Mouse (Mus musculus) limb, embryonic 14.5 days (tissue): ENCODE measurements around the gene Hoxc4. TPM values are rescaled to one million over a fixed set of nuclear protein-coding genes. Genes with fewer than 3 reads are reported as not detected.

Experiments
- ATAC-seq: fragments of 200-750 bp; cut with Nextera tagmentation; 2 replicates; pipeline ENCODE4 v1.8.0; 2017; ENCODE audit warnings: low read depth, moderate number of reproducible peaks, moderate TSS enrichment; ENCODE audit not compliant: low FRiP score
- DNase-seq: peaks from one replicate; pipeline ENCODE4 v3.0.0-alpha.2; 2015; ENCODE audit warnings: low spot score
- H3K27ac ChIP-seq: fragments of 300-500 bp; sonication (generic); replicated peaks from 2 replicates; pipeline ENCODE4 v1.5.1; 2014; ENCODE audit warnings: low read depth, mild to moderate bottlenecking, low read length, moderate library complexity, mixed read lengths
- H3K27me3 ChIP-seq: fragments of 300-500 bp; sonication (generic); 2 replicates; pipeline ENCODE4 v1.6.1; 2014; ENCODE audit warnings: low read length, mixed read lengths; ENCODE audit not compliant: control insufficient read depth, insufficient read depth
- H3K36me3 ChIP-seq: fragments of 300-500 bp; sonication (generic); 2 replicates; pipeline ENCODE4 v1.6.1; 2014; ENCODE audit warnings: mild to moderate bottlenecking, low read length, moderate library complexity, mixed read lengths; ENCODE audit not compliant: control insufficient read depth, insufficient read depth
- H3K4me1 ChIP-seq: fragments of 300-500 bp; sonication (generic); 2 replicates; pipeline ENCODE4 v1.6.1; 2014; ENCODE audit warnings: antibody characterized with exemption, low read length, mixed read lengths; ENCODE audit not compliant: control insufficient read depth, insufficient read depth
- H3K4me2 ChIP-seq: fragments of 300-500 bp; sonication (generic); replicated peaks from 2 replicates; pipeline ENCODE4 v1.6.1; 2014; ENCODE audit warnings: low read depth, mild to moderate bottlenecking, low read length, moderate library complexity; ENCODE audit not compliant: severe bottlenecking
- H3K4me3 ChIP-seq: fragments of 300-500 bp; sonication (generic); replicated peaks from 2 replicates; pipeline ENCODE4 v1.5.1; 2014; ENCODE audit warnings: low read length
- H3K9ac ChIP-seq: fragments of 300-500 bp; sonication (generic); 2 replicates; pipeline ENCODE4 v1.6.1; 2014; ENCODE audit warnings: mild to moderate bottlenecking, low read depth, low read length, moderate library complexity; ENCODE audit not compliant: severe bottlenecking
- H3K9me3 ChIP-seq: fragments of 300-500 bp; sonication (generic); 2 replicates; pipeline ENCODE4 v1.6.1; 2016; ENCODE audit warnings: low read length; ENCODE audit not compliant: control insufficient read depth
- POLR2A ChIP-seq: fragments of 200-500 bp; IDR thresholded peaks from 2 replicates; pipeline ENCODE4 v1.8.0; 2012; ENCODE audit warnings: inconsistent platforms, mild to moderate bottlenecking, moderate library complexity, borderline replicate concordance; ENCODE audit not compliant: insufficient read depth, insufficient read length; ENCODE audit errors: extremely low read depth
- WGBS: fragments of 180-500 bp; shearing (Covaris S2); extraction: QIAGEN DNeasy Blood & Tissue Kit; methylation state at CpG from one replicate; pipeline ENCODE4 v1.1.7; 2014; 5-methylcytosine and 5-hydroxymethylcytosine counted together
- polyA plus RNA-seq, 2 experiments: library from polyadenylated mRNA; depleted of rRNA in 1 of 2; stranded (reverse) in 1 of 2; unstranded in 1 of 2; fragments of >200 nt; fragmentation: Nextera tagmentation in 1 of 2; extraction: Ambion mirVana in 1 of 2; gene quantifications; 2 replicates each; pipeline versions ENCODE4 v1.2.1 to v1.2.3; 2012 to 2014

The Hoxc4 gene
- polyA plus RNA-seq, 2 experiments = 3.5 to 7.5 TPM

GRCm38 (mm10) chr15:103015009-103015399 is 3.7 kb upstream of the Hoxc4 start:
- Histone ChIP-seq H3K27ac (no peak overlapping the region), H3K9ac (peak overlapping the region; percentile 6; the same call in 1 of the 2 replicates), H3K9me3 (no peaks in the 10 kb centered on the region), H3K4me2 (peak overlapping the region; percentile 50), H3K27me3 (peaks cover 97% of the 10 kb centered on the region), H3K4me3 (peak overlapping the region; percentile 31), H3K36me3 (no peaks in the 10 kb centered on the region), H3K4me1 (peaks cover 14% of the 10 kb centered on the region; the same call in 1 of the 2 replicates)
- 4% methylated on average over 18 of the region's 28 CpGs for WGBS
- DNase-seq (no peak), ATAC-seq (no peak)
- TF ChIP-seq POLR2A = no peak

- Histone ChIP-seq H3K27me3 (peaks cover 97% of the 10 kb centered on the region), H3K4me1 (peaks cover 12% of the 10 kb centered on the region; the same call in 1 of the 2 replicates), H3K36me3 (no peaks in the 10 kb centered on the region), H3K4me3 (peak overlapping the region; percentile 31; the same call in 1 of the 2 replicates), H3K9me3 (no peaks in the 10 kb centered on the region), H3K9ac (0 out of 2 replicates have a peak overlapping the region, but pooled peaks have one; percentile 6), H3K4me2 (peak overlapping the region; percentile 50), H3K27ac (no peak overlapping the region)
- no peak for TF ChIP-seq POLR2A
- whole genome bisulfite sequencing = 4% methylated on average over 19 of the region's 19 CpGs
- ATAC-seq = no peak
- no peak for DNase-seq
These were observed 3.1 kb upstream of the Hoxc4 start for GRCm38 (mm10) chr15:103015406-103016166.

- Histone ChIP-seq H3K9ac (no peak overlapping the region), H3K9me3 (no peaks in the 10 kb centered on the region), H3K36me3 (no peaks in the 10 kb centered on the region), H3K27ac (no peak overlapping the region), H3K4me3 (no peak overlapping the region), H3K4me2 (no peak overlapping the region), H3K4me1 (peaks cover 5% of the 10 kb centered on the region; the same call in 1 of the 2 replicates), H3K27me3 (peaks cover 98% of the 10 kb centered on the region)
- no peak for TF ChIP-seq POLR2A
- WGBS = 6% methylated on average over 8 of the region's 8 CpGs
- no peak for ATAC-seq
- no peak for DNase-seq
These were observed 2.2 kb downstream of the Hoxc4 start for GRCm38 (mm10) chr15:103020899-103021418.

- TF ChIP-seq POLR2A = no peak
- Histone ChIP-seq H3K4me2 (no peak overlapping the region), H3K9me3 (no peaks in the 10 kb centered on the region), H3K9ac (no peak overlapping the region), H3K27me3 (peaks cover 98% of the 10 kb centered on the region), H3K4me1 (peaks cover 5% of the 10 kb centered on the region; the same call in 1 of the 2 replicates), H3K36me3 (no peaks in the 10 kb centered on the region), H3K27ac (no peak overlapping the region), H3K4me3 (no peak overlapping the region)
- DNase-seq = no peak
- no peak for ATAC-seq
- WGBS = 22% methylated on average over 8 of the region's 8 CpGs
These were observed 2.8 kb downstream of the Hoxc4 start for GRCm38 (mm10) chr15:103021544-103021943.

- Histone ChIP-seq H3K27me3 (peaks cover 98% of the 10 kb centered on the region), H3K9me3 (no peaks in the 10 kb centered on the region), H3K4me2 (no peak overlapping the region), H3K4me3 (no peak overlapping the region), H3K36me3 (no peaks in the 10 kb centered on the region), H3K9ac (no peak overlapping the region), H3K4me1 (no peaks in the 10 kb centered on the region), H3K27ac (no peak overlapping the region)
- WGBS = 7% methylated on average over 2 of the region's 2 CpGs
- ATAC-seq (no peak), DNase-seq (no peak)
- no peak for TF ChIP-seq POLR2A
These were observed 5.4 kb downstream of the Hoxc4 start for GRCm38 (mm10) chr15:103024131-103024530.
